Mouse (Mus musculus) retina, embryonic 14.5 days (tissue): ENCODE data around the gene Chd1l.

Experiments
- DNase-seq: peaks from one replicate; pipeline ENCODE4 v3.0.0-alpha.2; 2015; ENCODE audit warnings: low spot score

The Chd1l gene

GRCm38 (mm10) chr3:97524835-97525234, 85.2 kb downstream of the Chd1l start:
- peak; percentile 28 for DNase-seq

GRCm38 (mm10) chr3:97521946-97522731, 87.9 kb downstream of the Chd1l start:
- DNase-seq: peak; percentile 55

- DNase-seq: no peak
These were observed 90.1 kb downstream of the Chd1l start for GRCm38 (mm10) chr3:97519883-97520282.

- DNase-seq: no peak
These were observed 97.7 kb downstream of the Chd1l start for GRCm38 (mm10) chr3:97512296-97512695.
